Mouse (Mus musculus) heart, adult 9 months (tissue): ENCODE measurements around the gene Zfp953.
"Not testable (repeated sequence)": the region's sequence is repeated elsewhere in the genome, so short reads cannot be mapped to it uniquely, and the experiment has no call there.

ENCODE experiments used
- DNase-seq, 2 experiments: peaks; one replicate each; pipeline ENCODE4 v3.0.0; 2022; ENCODE audit warnings: low spot score in 2 of 2

Zfp953 gene

DNA sequence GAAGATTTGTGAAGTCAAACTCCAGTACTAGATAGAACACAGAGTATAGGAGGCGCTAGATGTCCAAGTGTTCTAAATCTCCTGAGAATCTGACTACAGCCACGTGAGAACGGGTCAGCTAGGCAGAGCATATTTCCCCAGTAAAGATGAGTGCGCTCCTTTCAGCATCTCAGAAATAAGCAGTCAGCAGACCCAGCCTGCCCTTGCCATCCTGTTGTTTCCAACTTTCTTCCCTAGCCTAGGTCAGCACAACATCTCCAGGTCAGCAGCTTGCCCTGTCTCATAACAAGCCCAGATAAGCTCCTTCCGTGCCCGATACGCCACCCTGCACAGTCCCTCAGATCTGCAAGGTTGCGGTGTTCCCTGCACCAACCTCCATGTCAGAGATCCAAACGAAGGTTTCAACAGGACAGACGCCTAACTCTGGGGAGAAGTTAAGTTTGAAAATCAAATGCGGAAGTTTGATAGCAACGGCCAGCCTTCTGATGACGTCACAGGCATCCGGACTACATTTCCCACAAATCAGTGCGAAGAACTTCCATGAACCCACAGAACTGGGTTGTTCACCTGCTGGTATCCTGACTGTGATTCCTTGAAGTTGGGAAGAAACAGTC lies at the start of gene Zfp953, which contains the start of gene Gm28044:
Gene Zfp953, minus strand, starts transcription at position 475 of the 614 bp plus-strand sequence.
Gene Gm28044, minus strand, starts transcription at position 406 of the 614 bp plus-strand sequence.
- DNase-seq, result peak; percentile 86 to 91

DNA sequence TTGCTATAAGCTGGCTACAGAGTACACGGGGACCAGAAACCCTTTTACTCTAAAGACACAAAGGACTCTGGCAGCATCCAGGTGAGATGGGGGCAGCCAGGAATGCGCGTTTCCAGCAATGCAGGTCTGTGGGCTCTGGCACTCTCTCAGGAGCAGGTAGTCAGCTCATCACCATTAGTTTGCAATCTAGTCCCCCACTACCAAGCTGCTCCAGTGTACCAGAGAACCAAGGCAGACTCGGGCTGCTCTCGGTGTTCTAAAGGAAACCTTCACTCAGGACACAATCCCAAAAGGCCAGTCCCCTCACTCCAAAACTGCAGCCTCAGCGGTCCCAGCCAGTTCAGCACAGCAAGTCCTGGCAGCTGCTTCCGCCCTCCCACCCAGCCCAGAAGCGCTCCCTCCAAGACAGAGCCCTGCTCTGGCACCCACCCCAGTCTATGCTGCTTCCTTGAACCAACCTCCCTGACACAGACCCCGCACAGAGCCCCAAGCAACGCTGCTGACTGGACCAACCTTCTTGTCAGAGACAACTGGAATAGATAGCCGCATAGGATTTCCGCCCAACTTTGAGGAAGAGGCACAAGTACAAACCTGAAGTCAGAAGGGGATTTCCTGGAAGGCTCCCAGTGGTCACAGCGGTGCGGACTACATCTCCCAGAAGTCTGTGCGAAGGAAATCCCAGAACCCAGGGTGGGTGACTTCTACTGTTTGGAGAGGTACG lies 38.9 kb upstream of the Zfp953 start, which contains the start of gene Zfp429:
Gene Zfp429, minus strand, starts transcription at position 637 of the 721 bp plus-strand sequence.
- peak; percentile 73 to 82 for DNase-seq

DNA sequence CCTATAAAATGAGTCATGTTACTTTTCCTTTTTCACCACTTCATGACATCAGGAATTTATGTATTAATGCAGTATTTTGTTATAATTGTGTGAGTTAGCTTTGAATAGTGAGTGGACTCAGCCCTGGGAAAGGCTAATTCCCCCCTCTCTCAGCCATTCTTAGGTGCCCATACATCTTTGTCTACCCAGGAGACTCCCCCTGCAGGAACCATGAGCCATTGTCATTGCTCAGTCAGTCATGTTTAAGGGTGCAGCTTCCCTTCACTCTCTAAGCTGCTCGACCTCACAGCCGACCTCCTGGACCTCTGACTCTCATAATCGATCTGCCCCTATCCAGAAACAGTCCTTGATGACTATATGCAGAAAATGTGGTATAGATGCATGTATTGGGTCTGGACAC lies 15.8 kb upstream of the Zfp953 start:
- DNase-seq, result not testable (repeated sequence)

DNA sequence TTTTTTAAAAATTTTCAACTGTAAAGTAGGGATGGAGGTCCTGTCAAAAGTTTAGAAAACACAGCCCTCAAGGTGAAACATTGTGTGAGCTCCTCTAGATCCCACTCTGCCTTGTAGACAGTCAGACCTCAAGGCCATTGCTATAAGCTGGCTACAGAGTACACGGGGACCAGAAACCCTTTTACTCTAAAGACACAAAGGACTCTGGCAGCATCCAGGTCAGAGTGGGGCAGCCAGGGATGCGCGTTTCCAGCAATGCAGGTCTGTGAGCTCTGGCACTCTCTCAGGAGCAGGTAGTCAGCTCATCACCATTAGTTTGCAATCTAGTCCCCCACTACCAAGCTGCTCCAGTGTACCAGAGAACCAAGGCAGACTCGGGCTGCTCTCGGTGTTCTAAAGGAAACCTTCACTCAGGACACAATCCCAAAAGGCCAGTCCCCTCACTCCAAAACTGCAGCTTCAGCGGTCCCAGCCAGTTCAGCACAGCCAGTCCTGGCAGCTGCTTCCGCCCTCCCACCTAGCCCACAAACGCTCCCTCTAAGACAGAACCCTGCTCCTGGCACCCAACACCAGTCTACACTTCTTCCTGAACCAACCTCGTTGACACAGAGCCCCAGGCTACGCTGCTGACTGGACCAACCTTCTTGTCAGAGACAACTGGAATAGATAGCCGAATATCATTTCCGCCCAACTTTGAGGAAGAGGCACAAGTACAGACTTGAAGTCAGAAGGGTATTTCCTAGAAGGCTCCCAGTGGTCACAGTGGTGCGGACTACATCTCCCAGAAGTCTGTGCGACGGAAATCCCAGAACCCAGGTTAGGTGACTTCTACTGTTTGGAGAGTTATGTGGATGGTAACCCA lies 14.9 kb upstream of the Zfp953 start, which contains the start of the genes Gm28041 and Zfp456:
Gene Gm28041, minus strand, starts transcription at position 684 of the 862 bp plus-strand sequence.
Gene Zfp456, minus strand, starts transcription at position 761 of the 862 bp plus-strand sequence.
- peak; percentile 75 to 80 for DNase-seq

DNA sequence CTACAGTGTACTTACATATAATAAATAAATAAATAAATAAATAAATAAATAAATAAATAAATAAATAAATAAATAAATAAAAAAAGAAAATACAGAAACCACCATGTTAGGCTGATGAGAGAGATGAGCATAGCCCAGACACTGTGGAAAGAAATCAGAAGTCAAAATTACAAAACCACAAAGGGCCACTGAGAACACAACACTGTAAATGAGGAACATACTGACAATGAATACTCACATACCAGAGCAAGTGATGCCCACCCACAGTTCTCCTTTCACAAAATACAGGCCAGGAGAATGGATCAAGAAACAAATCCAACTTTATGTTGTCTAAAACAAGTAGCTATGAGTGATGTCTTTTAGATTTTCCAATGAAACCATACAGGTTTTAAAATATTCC lies 8.6 kb downstream of the Zfp953 start:
- DNase-seq, result no peak

DNA sequence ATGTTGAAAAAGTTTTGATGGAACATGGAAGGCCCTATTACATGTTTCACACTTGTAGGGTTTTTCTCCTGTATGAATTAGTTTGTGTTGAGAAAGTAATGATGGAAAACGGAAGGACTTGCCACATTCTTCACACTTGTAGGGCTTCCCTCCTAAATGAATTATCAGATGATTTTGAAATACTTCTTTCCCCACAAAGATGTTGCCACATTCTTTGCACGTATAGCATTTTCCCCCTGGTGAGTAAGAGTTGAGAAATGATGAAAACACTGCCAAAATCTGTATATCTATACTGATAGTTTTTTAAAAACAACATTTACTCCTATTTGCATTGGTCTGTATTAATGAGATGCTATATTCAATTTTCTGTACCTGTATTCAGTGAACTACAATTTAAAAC lies 17.0 kb downstream of the Zfp953 start:
- no peak for DNase-seq

DNA sequence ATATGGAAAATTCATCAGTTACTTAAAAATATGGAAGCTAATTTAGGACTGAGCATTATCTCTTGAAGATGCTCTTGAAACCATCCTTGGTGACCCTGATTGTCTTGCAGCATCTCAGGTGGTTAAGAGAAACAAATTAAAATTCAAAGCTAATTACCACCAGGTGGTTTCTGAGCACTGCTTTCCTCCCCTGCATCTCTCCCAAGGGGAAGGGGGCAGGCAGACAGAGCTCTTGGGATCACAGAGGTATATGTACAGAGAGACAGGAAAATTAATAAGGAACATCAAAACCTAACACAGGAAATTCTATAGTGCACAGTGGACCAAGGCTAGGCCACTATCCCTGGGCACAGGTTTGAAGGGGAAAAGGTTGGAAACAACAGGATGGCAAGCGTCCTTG lies 27.5 kb downstream of the Zfp953 start:
- peak in 1 of 2 experiments; percentile 3 for DNase-seq

DNA sequence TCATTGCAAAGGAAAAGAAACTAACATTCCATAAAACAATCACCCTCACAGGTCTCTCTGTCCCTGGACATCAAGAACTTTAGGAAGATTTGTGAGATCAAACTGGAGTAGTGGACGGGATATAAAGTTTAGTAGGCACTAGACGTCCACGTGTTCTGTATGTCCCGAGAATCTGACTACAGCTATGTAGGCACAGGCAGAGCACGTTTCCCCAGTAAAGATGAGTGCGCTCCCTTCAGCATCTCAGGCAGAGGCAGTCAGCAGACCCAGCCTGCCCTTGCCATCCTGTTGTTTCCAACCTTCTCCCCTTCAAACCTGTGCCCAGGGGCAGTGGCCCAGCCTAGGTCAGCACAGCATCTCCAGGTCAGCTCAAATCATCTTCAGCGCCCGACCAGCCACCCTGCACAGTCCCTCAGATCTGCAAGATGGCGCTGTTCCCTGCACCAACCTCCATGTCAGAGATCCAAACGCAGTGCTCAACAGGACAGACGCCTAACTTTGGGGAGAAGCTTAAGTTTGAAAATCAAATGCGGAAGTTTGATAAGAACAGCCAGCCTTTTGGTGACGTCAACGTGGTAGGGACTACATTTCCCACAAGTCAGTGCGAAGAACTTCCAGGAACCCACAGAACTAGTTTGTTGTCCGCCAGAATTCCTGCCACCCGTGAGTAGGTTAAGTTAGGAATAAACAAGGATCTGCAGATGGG lies 28.2 kb downstream of the Zfp953 start, which contains the start of gene Zfp595:
Gene Zfp595, minus strand, starts transcription at position 552 of the 706 bp plus-strand sequence.
- peak; percentile 88 to 92 for DNase-seq

DNA sequence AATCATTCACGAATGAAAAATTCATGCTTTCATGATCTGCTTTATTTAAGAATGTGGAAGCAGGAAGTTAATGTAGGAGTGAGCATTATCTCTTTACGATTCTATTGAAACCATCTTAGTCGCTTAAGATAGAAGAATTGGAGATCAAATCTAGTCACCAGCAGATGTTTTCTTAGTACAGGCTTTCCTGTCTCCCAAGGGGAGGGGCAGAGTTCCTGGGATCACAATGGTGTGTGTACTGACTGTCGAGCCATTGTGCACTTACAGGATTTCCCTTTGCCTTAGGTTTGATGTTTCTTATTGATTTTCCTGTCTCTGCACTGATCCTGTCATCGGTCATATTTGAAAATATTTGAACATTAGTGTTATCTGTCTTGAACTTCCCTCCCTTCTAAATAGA lies 53.7 kb downstream of the Zfp953 start:
- no peak for DNase-seq

DNA sequence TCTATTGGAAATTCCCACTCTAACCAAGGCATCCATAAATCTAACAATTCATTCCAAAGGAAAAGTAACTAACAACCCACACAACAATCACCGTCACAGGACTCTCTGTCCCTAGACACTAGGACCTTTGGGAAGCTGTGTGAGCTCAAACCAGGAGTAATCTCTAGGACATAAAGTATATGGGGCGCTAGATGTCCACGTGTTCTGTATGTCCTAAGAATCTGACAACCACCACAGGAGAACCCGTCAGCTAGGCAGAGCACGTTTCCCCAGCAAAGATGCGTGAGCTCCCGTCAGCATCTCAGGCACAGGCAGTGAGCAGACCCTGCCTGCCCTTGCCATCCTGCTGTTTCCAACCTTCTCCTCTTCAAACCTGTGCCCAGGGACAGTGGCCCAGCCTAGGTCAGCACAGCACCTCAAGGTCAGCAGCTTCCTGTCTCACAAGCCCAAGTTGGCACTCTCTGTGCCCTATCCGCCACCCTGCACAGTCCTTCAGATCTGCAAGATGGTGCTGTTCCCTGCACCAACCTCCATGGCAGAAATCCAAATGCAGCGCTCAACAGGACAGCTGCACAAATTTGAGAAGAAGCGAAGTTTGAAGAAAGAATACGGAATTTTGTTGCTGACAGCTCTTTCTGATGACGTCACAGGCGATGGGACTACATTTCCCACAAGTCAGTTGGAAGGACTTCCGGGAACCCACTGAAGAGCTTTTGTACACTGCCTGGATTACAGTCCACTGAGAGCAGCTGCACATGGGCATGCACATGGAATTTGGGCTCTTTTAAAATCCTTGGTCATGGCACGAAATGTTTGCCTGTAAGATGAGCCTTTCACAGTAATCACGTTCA lies 54.4 kb downstream of the Zfp953 start, which contains the start of gene Zfp457:
Gene Zfp457, minus strand, starts transcription at position 664 of the 851 bp plus-strand sequence.
- peak; percentile 86 to 93 for DNase-seq
